Mouse (Mus musculus) c-Kit-positive CD71-positive TER-119-positive erythroid progenitor cells, embryonic 14.5 days (primary cell): ENCODE data around the gene Kmt2d.

Source experiments
- DNase-seq: peaks from one replicate; pipeline ENCODE4 v3.0.0-alpha.2; 2013; ENCODE audit warnings: low spot score

Gene Kmt2d

GRCm38 (mm10) chr15:98854214-98854613 lies 16.8 kb downstream of the Kmt2d start:
- DNase-seq = no peak

GRCm38 (mm10) chr15:98853161-98853937 lies 17.7 kb downstream of the Kmt2d start:
- DNase-seq = no peak

GRCm38 (mm10) chr15:98852733-98853132 lies 18.3 kb downstream of the Kmt2d start:
- no peak for DNase-seq

- DNase-seq = no peak
Measured at GRCm38 (mm10) chr15:98852071-98852470, 18.9 kb downstream of the Kmt2d start.

DNA sequence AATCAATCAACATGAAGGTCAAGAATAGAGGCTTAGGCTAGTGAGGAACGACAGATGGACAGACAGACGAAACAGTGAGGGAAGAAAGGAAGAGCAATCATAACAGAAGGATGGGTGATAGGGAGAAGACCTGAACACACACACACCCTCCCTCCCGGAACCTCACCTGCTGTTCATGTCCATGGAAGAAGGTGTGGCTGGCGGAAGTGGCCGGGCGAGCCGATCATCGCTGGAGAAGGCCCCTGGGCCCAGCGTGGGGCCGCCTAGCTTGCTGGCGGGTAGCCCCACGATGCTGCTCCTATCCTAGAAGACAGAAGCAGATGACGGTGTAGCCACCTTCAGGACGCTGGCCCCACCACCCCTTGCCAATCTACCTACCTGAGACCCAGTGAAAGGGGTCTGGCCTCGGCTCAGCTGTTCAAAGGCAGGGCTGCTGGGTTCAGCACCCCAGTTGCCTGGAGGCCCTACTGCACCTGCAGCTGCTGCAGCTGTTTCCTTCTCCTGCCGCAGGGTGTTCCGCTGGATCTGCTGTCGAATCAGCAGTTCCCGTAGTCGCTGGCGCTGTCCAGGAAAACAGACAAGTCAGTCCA lies 19.7 kb downstream of the Kmt2d start:
- no peak for DNase-seq

DNA sequence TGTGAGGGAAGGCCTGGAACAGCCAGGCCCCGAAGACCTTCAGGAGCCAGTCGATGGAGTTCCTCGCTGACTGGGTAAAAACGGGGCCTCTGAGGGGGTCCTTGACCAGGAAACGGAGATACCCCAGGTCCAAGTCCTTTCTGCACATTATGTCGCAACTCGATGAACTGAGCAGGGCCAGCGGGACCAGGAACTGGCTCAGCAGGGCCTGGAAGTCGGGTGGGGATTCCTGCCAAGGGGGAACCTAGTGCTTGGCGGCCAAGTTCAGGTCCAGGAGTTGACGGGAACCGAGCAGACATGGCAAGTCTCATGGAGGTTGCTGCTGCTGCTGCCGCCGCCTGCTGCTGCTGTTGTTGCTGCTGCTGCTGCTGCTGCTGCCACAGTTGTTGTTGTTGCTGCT lies 20.3 kb downstream of the Kmt2d start:
- no peak for DNase-seq

GRCm38 (mm10) chr15:98849956-98850600 lies 20.9 kb downstream of the Kmt2d start:
- no peak for DNase-seq

DNA sequence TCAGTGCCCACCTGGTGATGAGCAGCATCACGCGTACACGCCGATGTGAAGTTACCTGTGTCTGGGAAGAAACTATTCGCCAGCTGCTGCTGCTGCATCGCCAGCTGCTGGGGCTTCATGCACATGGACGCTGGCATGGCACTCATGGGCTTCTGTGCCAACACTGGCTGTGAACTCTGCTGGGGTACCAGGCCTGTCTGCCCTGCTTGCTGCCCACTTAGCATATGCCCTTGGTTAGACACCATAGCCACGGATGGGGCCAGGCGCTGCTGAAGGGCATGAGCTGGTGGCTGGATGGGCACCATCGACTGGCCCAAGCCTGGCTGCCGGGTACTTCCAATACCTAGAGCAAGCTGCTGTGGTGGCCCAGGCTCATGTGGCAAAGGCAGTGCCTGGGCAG lies 21.8 kb downstream of the Kmt2d start:
- no peak for DNase-seq

GRCm38 (mm10) chr15:98846140-98846539 lies 24.9 kb downstream of the Kmt2d start:
- no peak for DNase-seq

DNA sequence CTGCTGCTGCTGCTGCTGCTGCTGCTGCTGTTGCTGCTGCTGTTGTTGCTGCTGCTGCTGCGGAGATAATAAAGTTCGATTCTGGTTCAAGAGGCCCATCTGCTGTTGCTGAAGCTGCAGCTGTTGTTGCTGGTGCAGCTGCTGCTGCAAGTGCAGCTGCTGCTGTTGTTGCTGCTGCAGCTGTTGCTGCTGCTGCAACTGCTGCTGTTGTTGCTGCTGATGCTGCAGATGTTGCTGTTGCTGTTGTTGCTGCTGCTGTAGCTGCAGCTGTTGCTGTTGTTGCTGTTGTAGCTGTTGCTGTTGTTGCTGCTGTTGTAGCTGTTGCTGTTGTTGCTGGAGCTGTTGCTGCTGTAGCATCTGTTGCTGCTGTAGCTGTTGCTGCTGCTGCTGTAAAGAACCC lies 25.9 kb downstream of the Kmt2d start:
- DNase-seq = no peak

DNA sequence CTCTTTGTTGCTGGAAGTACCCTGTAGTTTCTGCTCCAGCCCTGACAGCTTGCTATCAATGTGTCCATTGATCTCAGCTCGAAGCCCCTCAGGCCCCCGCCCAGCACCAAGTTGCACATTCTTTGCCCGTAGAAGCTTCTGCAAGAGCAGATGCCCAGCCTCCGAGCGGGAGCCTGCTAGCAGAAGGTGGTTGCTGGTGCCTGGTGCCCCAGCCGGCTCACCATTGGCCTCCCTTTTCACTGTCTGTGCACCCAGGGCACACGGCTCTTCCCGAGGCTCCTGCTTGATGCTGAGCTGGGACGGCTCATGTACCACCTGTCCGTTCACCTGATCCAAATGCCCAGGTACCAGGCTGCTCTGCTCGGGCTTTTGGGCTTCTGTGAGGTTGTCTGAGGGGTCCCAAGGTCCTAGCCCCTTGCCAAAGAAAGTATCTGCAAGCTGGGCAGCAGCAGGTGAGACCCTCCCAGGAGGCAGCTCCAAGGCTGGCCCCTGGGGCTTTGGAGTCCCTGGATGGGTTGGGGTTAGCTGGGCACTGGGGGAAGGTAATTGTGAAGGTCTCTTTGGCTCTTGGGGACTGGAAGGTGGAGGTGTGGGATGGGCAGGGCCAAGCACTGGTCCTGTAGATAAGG lies 27.3 kb downstream of the Kmt2d start:
- DNase-seq = no peak

DNA sequence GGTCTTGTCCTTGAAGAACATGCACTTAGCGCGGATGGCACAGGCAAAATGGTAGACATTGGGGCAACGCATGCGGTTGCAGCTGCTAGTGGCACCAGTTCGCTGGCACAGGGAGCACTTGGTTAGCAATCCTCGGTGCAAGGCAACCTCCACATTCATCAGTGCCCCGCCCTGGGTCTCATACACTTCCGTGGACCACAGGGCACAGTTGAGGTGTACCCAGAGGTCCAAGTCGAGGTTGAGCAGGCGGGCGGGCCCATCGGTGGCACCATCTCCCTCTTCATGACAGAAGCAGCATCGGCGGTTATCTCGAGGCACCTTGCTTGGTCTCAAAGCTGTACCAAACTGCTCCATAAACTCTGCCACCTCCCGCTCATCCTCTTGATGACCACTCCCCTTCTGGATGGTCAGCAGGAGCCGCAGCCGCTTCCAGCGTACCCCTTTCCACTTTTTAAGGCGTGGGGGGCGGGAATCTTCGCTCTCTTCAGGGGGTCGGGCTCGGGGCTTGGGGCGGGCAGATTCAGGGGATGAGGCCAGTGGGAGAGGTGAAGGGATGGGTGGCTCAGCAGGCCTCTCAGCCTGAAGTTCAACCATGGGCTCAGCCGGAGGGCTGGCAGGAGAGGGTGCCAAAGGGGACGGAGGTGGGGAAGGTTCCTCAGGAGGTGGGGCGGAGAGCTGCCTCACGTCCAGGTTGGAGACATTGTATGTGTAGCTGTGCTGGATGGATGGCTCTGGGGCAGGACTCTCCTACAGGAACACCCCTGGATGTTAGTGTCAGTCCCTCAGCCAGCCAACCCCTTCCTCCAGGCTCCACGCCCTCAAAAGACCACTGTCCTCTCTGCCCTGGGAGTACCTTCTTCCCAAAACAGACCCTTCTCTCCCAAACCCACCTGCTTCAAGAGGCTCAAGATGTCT lies 31.1 kb downstream of the Kmt2d start:
- DNase-seq = no peak

DNA sequence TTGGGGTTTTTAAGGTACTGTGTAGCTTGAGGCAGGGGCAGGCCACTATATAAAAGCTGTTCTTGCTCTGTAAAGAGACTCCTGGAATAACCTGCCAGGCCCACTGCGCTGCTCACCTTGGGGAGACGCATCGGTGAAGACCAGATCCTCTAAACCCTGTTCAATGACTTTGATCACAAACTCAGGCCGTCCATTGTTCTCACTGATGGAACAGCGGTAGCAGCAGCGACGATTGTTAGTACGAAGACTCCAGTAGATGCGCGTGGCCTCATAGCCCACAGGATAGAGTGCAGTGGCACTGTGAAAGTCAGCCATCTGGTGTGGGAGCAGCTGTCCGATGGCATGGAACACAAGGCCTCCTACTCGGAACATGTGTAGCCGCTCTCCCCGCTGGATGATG lies 31.8 kb downstream of the Kmt2d start:
- DNase-seq = no peak

GRCm38 (mm10) chr15:98837743-98838103 lies 33.3 kb downstream of the Kmt2d start:
- DNase-seq = no peak

DNA sequence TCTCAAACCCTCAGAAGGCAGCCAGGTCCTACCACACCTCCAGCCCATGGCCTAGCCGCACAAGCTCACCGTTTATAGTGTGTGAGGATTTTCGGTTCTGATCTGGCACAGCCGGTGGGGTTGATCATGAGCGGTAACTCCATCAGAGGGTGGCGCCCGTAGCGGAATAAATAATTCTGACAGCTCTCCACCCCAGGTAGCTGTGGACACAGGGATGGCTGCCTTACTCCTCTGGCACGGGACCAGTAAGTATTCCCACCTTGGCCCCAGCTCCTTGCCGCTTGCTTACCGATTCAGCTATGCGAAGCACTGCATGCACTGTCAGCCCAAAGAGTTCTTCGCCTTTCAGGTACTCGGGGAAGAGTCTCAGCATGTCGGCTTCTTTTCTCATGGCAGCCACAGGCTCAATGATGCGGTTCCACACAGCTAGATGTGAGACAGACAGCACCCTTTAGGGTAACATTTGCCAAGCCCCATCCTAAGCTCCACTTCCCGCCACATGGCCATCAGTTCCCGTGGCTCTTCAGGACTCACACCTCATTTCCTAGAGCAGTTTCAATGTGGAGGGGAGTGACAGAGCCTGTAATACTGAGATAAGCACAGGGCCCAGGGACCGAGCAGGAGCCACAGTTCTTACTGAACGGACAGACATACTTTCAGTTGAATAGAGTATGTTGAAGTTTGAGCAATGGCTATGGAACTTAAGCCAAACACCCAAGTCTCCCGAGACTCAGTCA lies 33.8 kb downstream of the Kmt2d start:
- peak; percentile 81 for DNase-seq

- no peak for DNase-seq
Measured at GRCm38 (mm10) chr15:98835291-98835690, 35.7 kb downstream of the Kmt2d start.

DNA sequence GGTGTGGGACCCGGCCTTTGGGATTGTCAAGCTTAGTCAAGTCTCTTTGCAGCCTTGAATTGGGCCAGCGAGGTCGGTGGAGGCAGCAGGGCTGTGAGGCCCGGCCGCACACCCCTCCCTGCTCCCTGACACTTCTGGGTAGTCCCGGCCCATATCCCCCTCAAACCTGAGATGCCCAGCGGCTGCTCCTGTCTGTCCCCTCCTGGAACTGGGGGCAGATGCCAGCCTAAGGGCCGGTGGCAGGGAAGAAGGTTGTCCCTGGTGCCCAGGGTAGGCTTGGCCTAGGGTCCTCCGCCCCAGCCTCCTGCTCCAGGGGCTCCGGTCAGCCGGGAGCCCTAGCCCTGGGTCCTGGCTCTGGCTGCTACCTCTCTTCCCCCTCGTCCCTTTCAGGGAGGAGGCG lies 36.9 kb downstream of the Kmt2d start:
- DNase-seq = no peak

DNA sequence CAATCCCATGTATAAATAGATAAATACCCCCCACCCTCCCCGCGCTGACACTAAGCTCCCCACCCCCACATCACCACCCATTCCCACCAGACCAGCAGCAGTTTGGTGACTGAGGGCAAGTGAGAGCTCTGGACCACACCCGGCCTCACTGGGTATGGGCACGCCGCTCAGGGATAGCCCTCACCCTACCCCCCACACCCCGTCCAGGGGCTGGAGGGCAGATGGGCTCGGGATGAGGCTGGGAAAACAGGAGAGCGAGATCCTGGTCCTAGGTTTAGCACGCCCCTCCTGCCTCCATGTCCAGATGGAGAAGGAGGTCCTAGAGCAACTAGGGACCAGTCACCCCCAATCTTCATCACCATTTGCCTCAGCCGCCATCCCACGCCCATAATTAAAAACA lies 37.7 kb downstream of the Kmt2d start:
- DNase-seq = no peak

- DNase-seq = peak; percentile 76
Measured at GRCm38 (mm10) chr15:98832161-98833058, 38.6 kb downstream of the Kmt2d start.

DNA sequence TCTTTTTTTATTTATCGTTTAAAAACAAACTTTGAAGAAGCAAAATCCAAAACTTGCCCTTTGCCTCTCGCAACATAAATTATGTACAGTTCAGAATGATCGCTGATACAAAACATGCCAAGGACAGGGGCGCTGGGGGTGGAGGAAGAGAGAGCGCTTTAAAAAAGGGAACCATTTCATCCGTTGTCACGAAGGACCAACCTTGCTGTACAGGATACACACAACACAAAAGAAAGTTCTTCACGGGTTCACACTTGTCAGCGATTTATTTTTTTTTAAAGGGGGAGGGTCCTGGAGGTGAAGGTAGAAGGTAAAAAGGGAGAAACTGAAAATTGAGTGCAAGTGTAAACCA lies 39.3 kb downstream of the Kmt2d start:
- DNase-seq = no peak
